Mouse (Mus musculus): Measurements from ENCODE around the gene Ap3m1.

Ap3m1 gene

DNA sequence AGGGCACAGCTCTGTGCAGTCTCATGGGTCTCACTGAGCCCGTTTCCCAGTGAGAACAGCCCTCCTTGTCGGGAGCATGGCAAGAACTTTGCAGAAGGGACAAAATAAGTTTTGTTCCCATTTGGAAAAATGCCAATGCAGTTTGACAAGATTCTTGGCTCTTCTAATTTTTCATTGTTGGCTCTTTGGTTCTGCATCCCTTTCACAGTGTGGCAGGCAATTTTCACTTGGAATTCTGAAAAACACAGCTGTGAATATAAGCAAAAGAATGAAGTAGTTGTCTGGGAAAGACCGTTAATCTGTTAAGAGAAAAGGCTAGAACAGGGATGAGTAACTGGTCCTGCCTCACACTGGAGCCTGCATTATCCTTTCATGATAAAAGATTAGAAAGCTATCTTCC, 54.8 kb downstream of the Ap3m1 start:
- DNase-seq: no peak

DNA sequence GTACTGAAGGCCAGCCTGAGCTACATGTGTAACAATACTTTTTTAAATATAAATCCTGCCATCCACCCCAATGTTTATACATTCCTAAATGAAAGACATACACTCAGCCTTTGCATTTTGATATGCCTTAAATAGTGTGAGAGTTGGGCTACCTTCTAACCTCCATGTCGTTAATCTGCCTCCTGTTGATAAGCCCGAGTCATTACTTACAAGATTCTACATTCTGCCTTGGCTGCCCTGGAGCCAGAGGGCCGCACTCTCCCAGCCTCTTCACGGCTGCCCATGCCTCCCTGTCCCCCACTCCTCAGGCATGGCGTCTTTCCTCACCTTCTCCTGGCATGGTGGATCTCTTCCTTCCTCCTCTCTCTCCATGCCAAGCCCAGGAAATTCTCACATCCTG, 55.9 kb downstream of the Ap3m1 start:
- DNase-seq: no peak

DNA sequence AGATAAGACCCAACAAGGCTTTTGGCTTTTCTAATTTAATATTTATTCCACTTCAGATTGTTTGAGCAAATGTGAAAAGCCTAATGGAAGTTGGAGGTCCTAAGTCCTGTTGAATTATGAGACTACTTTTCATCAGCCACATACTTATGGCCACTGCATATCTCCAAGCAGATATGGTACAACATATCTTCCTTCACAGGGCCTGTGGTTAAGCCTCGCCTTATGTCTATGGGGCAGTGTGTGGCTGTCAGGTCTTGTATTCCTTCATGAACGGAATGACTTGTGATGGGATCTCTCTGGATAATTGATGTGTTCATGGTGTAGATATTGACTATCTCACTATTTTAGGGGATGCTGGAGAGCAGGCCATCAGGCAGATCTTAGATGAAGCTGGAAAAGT, 56.8 kb downstream of the Ap3m1 start:
- DNase-seq: no peak

DNA sequence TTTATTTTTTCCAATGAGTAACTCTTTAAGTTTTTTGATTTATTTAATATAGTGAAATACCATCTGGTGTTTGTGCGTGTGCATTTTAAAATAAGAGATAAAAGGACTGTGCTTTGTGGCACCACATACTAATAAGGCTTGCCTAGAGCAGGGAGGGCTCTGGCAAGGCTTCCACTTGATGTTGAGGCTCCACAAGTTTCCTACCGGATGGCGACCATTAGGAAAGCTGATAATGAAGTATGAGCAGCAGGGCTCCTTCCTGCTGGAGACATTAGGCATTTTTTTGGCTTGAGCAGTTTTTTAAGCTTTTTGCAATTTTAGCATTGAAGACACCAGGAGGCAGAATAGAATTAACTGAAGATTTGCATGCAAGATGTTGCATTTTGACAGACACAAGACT, 57.8 kb downstream of the Ap3m1 start:
- DNase-seq: no peak

DNA sequence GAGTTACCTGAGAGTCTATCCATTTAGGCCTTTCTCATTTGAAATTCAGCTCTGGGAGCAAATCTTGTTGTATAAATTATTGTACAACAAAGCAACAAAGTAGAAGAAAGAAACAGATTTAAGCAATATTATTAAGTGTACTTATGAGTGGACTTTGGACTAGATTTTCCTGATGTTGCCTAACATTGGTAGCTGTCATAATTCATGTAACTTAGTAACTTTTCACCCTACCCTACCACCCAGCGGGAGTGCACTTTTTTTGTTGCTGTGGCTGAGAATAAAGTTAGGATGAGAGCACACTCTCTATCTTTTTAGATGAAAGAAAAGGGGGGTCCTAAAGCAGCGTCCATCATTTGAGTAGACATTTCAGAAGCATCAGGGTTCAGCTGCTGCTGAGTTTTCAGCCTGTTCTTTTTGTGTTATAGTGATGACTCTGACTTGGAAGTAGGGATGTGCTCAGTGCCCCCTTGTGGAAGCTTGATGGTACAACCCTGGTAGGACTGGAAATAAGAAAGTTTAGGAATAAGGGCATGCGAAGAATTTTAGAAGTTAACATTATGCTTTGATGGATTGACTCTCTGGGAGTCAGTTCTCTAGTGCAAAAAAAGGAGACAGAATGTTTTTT, 59.1 kb downstream of the Ap3m1 start:
- DNase-seq: peak; percentile 63

DNA sequence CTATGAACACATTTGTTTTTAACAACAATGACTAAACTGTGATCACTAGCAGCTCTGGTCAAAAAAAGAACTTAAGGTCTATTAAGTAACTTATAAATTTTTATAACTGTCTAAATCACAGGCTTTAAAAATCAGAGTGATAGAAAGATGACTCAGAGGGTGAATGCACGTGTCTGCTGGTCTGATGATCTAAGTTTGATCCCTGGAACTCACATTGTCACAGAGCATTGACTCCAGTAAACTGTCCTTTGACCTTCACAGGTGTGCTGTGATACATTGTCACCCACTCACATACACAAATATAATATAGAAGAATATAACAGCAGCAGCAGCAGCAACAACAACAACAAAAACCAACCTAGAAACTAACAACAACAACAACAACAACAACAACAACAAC, 60.8 kb downstream of the Ap3m1 start:
- no peak for DNase-seq

DNA sequence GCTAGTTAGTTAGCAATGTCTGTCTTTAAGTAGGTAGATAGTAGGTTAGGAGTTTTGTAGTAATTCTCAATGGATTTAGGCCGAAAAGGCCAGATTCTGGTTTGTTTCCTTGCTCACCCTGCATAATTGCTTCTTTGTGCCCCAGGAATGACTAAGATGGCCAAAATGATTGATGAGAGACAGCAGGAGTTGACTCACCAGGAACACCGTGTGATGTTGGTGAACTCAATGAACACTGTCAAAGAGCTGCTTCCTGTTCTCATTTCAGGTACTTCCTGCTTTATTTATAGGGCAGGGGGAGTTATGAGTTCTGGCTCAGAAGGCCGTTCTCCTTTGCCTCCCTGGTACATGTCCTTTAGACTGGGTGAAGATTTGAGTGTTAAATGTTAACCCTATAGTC, 66.8 kb downstream of the Ap3m1 start:
- DNase-seq: no peak

DNA sequence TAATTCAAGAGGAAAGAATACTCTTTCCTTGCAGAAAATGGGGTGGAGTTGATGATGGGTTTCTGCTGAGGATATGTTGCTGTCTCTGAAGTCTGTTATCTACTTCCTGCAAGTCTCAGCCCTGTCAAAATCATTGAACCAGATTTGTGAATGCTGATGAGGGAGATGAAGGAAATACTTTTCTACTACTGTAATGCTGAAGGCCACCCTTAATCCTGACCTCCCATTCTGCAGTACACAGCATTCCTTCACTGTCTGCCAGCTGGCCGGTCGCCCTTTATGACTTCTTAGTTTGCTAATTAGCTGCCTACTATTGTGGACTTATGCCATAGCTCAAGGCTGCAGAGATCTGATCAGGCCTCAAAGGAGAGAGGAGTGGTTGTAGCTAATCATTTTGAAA, 68.5 kb downstream of the Ap3m1 start:
- DNase-seq: peak; percentile 84
